Mouse (Mus musculus) thymus, adult 2 months (tissue): Measurements from ENCODE around the gene Sult6b2. TPM values are rescaled to one million over a fixed set of nuclear protein-coding genes. Genes with fewer than 3 reads are reported as not detected.

ENCODE experiments used
- DNase-seq: peaks from one replicate; pipeline ENCODE4 v3.0.0; 2021
- H3K27ac ChIP-seq: fragments of 200-500 bp; 2 replicates; pipeline ENCODE4 v1.5.1; 2012; ENCODE audit warnings: low read length, control low read depth; ENCODE audit not compliant: control insufficient read depth, insufficient read depth
- H3K27me3 ChIP-seq: fragments of 200-500 bp; 2 replicates; pipeline ENCODE4 v1.6.1; 2012; ENCODE audit warnings: mild to moderate bottlenecking, low read length, moderate library complexity, mixed read lengths; ENCODE audit not compliant: control insufficient read depth, insufficient read depth
- H3K36me3 ChIP-seq: fragments of 200-500 bp; 2 replicates; pipeline ENCODE4 v1.6.1; 2012; ENCODE audit warnings: mild to moderate bottlenecking, low read length, moderate library complexity; ENCODE audit not compliant: control insufficient read depth, insufficient read depth
- H3K4me1 ChIP-seq: fragments of 200-500 bp; replicated peaks from 2 replicates; pipeline ENCODE4 v1.6.1; 2012; ENCODE audit warnings: low read length; ENCODE audit not compliant: control insufficient read depth, insufficient read depth
- H3K4me3 ChIP-seq: fragments of 200-500 bp; 2 replicates; pipeline ENCODE4 v1.5.1; 2012; ENCODE audit warnings: mild to moderate bottlenecking, low read length, control low read depth, moderate library complexity; ENCODE audit not compliant: control insufficient read depth, insufficient read depth
- CTCF ChIP-seq: fragments of 200-500 bp; IDR thresholded peaks from 2 replicates; pipeline ENCODE4 v1.5.1; 2012; ENCODE audit warnings: mild to moderate bottlenecking, control low read depth, low read length, moderate library complexity, borderline replicate concordance; ENCODE audit not compliant: control insufficient read depth, poor library complexity, insufficient read depth; ENCODE audit errors: extremely low read depth
- POLR2A ChIP-seq: fragments of 200-500 bp; IDR thresholded peaks from 2 replicates; pipeline ENCODE4 v1.6.1; 2012; ENCODE audit warnings: mild to moderate bottlenecking, low read length, control low read depth, moderate library complexity; ENCODE audit not compliant: control insufficient read depth, poor library complexity, insufficient read depth; ENCODE audit errors: extremely low read depth
- whole genome bisulfite sequencing: fragments of 180-500 bp; shearing (Covaris S2); methylation state at CpG from one replicate; pipeline ENCODE4 v1.1.7; 2018; 5-methylcytosine and 5-hydroxymethylcytosine counted together
- polyA plus RNA-seq: library from polyadenylated mRNA; depleted of rRNA; stranded (reverse); fragments of >200 nt; gene quantifications from 2 replicates; pipeline ENCODE4 v1.2.3, GENCODE M21; 2012

The Sult6b2 gene
- polyA plus RNA-seq, 1 experiment = 0.08 TPM

- WGBS = 90% methylated on average over 11 of the region's 11 CpGs
- Histone ChIP-seq H3K27me3 (no peaks in the 10 kb centered on the region), H3K27ac (no peak overlapping the region), H3K36me3 (no peaks in the 10 kb centered on the region), H3K4me1 (no peaks in the 10 kb centered on the region), H3K4me3 (no peak overlapping the region)
- no peak for DNase-seq
- TF ChIP-seq POLR2A (no peak), CTCF (no peak)
Measured at GRCm38 (mm10) chr6:142802617-142803525, 1.4 kb downstream of the Sult6b2 start.

- DNase-seq = no peak
Measured at GRCm38 (mm10) chr6:142801687-142802086, 2.6 kb downstream of the Sult6b2 start.

GRCm38 (mm10) chr6:142799704-142800374 lies 4.5 kb downstream of the Sult6b2 start:
- 81% methylated on average over 7 of the region's 7 CpGs for WGBS
- Histone ChIP-seq H3K4me3 (no peak overlapping the region), H3K27me3 (no peaks in the 10 kb centered on the region), H3K36me3 (no peaks in the 10 kb centered on the region), H3K27ac (no peak overlapping the region), H3K4me1 (no peaks in the 10 kb centered on the region)
- DNase-seq = no peak
- no peak for TF ChIP-seq POLR2A

More at GRCm38 (mm10) chr6:142801687-142802086, 2.6 kb downstream of the Sult6b2 start:
- WGBS = 95% methylated on average over 5 of the region's 5 CpGs
- no peaks in the 10 kb centered on the region for H3K27me3 ChIP-seq
- TF ChIP-seq CTCF (no peak), POLR2A (no peak)
- no peak overlapping the region for H3K27ac ChIP-seq
- no peak overlapping the region for H3K4me3 ChIP-seq
- H3K36me3 ChIP-seq = no peaks in the 10 kb centered on the region
- no peaks in the 10 kb centered on the region for H3K4me1 ChIP-seq

- no peaks in the 10 kb centered on the region for H3K4me1 ChIP-seq
- TF ChIP-seq CTCF (no peak), POLR2A (no peak)
- no peaks in the 10 kb centered on the region for H3K27me3 ChIP-seq
- no peaks in the 10 kb centered on the region for H3K36me3 ChIP-seq
- H3K4me3 ChIP-seq = no peak overlapping the region
- no peak for DNase-seq
- no peak overlapping the region for H3K27ac ChIP-seq
- WGBS = 97% methylated on average over 9 of the region's 9 CpGs
Measured at GRCm38 (mm10) chr6:142798837-142799236, 5.5 kb downstream of the Sult6b2 start.

- no peaks in the 10 kb centered on the region for H3K4me1 ChIP-seq
- WGBS = 83% methylated on average over 1 of the region's 1 CpGs
Measured at GRCm38 (mm10) chr6:142797996-142798395, 6.3 kb downstream of the Sult6b2 start.

GRCm38 (mm10) chr6:142795655-142796441 lies 8.5 kb downstream of the Sult6b2 start:
- WGBS = 94% methylated on average over 15 of the region's 15 CpGs

More at GRCm38 (mm10) chr6:142797996-142798395, 6.3 kb downstream of the Sult6b2 start:
- TF ChIP-seq POLR2A (no peak), CTCF (no peak)
- no peaks in the 10 kb centered on the region for H3K27me3 ChIP-seq
- no peak overlapping the region for H3K27ac ChIP-seq
- no peak overlapping the region for H3K4me3 ChIP-seq
- no peaks in the 10 kb centered on the region for H3K36me3 ChIP-seq
- DNase-seq = no peak

More at GRCm38 (mm10) chr6:142795655-142796441, 8.5 kb downstream of the Sult6b2 start:
- H3K36me3 ChIP-seq = no peaks in the 10 kb centered on the region
- no peak for TF ChIP-seq CTCF
- TF ChIP-seq POLR2A = no peak
- H3K27me3 ChIP-seq = no peaks in the 10 kb centered on the region
- H3K4me1 ChIP-seq = peaks cover 4% of the 10 kb centered on the region
- no peak overlapping the region for H3K27ac ChIP-seq
- no peak overlapping the region for H3K4me3 ChIP-seq
- no peak for DNase-seq
